In the genomic region with DNA sequence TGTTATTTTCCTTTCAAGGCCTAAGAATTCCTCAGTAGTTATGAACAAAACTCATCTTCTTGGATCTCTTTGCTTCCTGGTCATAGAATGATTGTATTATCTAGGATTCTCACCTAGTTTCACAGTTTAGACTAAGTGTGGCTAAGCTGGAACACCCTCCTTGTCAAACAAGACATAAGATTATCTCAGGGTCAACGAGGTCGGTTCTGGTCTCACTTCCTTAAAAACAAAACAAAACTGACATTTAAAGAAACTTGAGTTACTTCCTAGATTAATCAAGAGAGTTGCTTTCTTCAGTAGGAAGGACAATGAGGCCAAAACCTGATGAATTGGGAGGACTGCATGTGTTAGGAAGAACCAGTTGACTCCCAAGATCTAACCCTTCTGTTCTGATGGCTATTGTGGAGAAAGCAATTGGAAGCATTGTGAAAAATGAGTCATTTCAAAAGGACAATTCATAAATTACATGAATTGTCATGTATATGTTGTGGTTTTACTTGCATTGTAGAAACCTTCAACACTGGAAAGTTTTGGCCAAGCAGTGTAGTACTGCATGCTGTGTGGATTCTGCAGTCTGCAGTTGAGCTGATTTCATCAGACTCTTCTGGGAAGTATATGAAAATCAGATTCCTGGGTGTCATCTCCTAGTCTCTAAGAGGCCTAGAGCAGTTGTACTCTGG, we compare ENCODE assay signal across 19 mouse cellular contexts.
"Had no signal": no experiment of that assay in that cellular context is flagged by ENCODE, and none has a peak within 500 bp of the region (broad histone marks: within the 10 kb centered on the region; RNA-seq: fewer than 3 reads in every experiment).

No protein-coding gene starts in this region.

- H3K27ac ChIP-seq: intestine, embryonic 15.5 days; kidney, embryonic 15.5 days; limb, embryonic 13.5 days; midbrain, embryonic 12.5 days; neural tube, embryonic 15.5 days; stomach, embryonic 15.5 days had no signal

- H3K4me2 ChIP-seq: intestine, embryonic 15.5 days; kidney, embryonic 15.5 days; limb, embryonic 13.5 days; liver, embryonic 11.5 days; lung, embryonic 14.5 days; midbrain, embryonic 12.5 days; neural tube, embryonic 15.5 days; stomach, embryonic 15.5 days had no signal

- H3K36me3 ChIP-seq: intestine, embryonic 15.5 days; kidney, embryonic 15.5 days; limb, embryonic 13.5 days; midbrain, embryonic 12.5 days; neural tube, embryonic 15.5 days; stomach, embryonic 15.5 days had no signal

- DNase-seq: kidney, adult 2 months; kidney, postnatal 14 days; layer of hippocampus, adult 9-11 months; layer of hippocampus, postnatal 36 days; left cerebral cortex, postnatal 4 days; lung, embryonic 14.5 days; lung, postnatal 14 days; spleen, adult 18-20 months; thymus, adult 2 months; thymus, postnatal 25 days had no signal

- H3K4me1 ChIP-seq: intestine, embryonic 15.5 days; midbrain, embryonic 12.5 days; neural tube, embryonic 15.5 days had no signal

- ATAC-seq: intestine, embryonic 15.5 days had no signal

- H3K27me3 ChIP-seq: intestine, embryonic 15.5 days; kidney, embryonic 15.5 days; limb, embryonic 13.5 days; megakaryocyte, embryonic 14.5 days; midbrain, embryonic 12.5 days; neural tube, embryonic 15.5 days; stomach, embryonic 15.5 days had no signal

- H3K4me3 ChIP-seq: intestine, embryonic 15.5 days; kidney, embryonic 15.5 days; limb, embryonic 13.5 days; megakaryocyte, embryonic 14.5 days; midbrain, embryonic 12.5 days; myocyte; neural tube, embryonic 15.5 days; stomach, embryonic 15.5 days had no signal

- H3K9me3 ChIP-seq: intestine, embryonic 15.5 days; kidney, embryonic 15.5 days; limb, embryonic 13.5 days; midbrain, embryonic 12.5 days; neural tube, embryonic 15.5 days; stomach, embryonic 15.5 days had no signal

- H3K9ac ChIP-seq: intestine, embryonic 15.5 days; kidney, embryonic 15.5 days; limb, embryonic 13.5 days; lung, embryonic 14.5 days; midbrain, embryonic 12.5 days; neural tube, embryonic 15.5 days; stomach, embryonic 15.5 days had no signal
